Mouse (Mus musculus) cerebellum, adult 2 months (tissue): ENCODE data around the gene Hipk3. TPM values are rescaled to one million over a fixed set of nuclear protein-coding genes. Genes with fewer than 3 reads are reported as not detected.

ENCODE experiments used
- DNase-seq, 2 experiments: peaks; one replicate each; pipeline ENCODE4 v3.0.0; 2021
- H3K27ac ChIP-seq: fragments of 200-500 bp; 2 replicates; pipeline ENCODE4 v1.5.1; 2012; ENCODE audit warnings: low read length, control low read depth, inconsistent platforms; ENCODE audit not compliant: insufficient read depth
- H3K27me3 ChIP-seq: fragments of 200-500 bp; 2 replicates; pipeline ENCODE4 v1.6.1; 2012; ENCODE audit warnings: inconsistent platforms, mild to moderate bottlenecking, low read length, moderate library complexity; ENCODE audit not compliant: control insufficient read depth, insufficient read depth
- H3K4me1 ChIP-seq: fragments of 200-500 bp; 2 replicates; pipeline ENCODE4 v1.6.1; 2011; ENCODE audit warnings: low read length; ENCODE audit not compliant: control insufficient read depth, insufficient read depth
- H3K4me3 ChIP-seq: fragments of 200-500 bp; replicated peaks from 2 replicates; pipeline ENCODE3; 2011; ENCODE audit warnings: mild to moderate bottlenecking, low read depth, low read length, control low read depth; ENCODE audit not compliant: insufficient read depth
- CTCF ChIP-seq: fragments of 200-500 bp; IDR thresholded peaks from 2 replicates; pipeline ENCODE4 v1.5.1; 2011; ENCODE audit warnings: low read depth, mild to moderate bottlenecking, control low read depth, low read length, moderate library complexity, borderline replicate concordance; ENCODE audit not compliant: insufficient read depth
- POLR2A ChIP-seq: fragments of 200-500 bp; IDR thresholded peaks from 2 replicates; pipeline ENCODE4 v1.6.1; 2011; ENCODE audit warnings: low read length, control low read depth, borderline replicate concordance; ENCODE audit not compliant: insufficient read depth
- WGBS: fragments of 180-500 bp; shearing (Covaris S2); methylation state at CpG from one replicate; pipeline ENCODE4 v1.1.7; 2018; 5-methylcytosine and 5-hydroxymethylcytosine counted together
- polyA plus RNA-seq: library from polyadenylated mRNA; depleted of rRNA; stranded (reverse); fragments of >200 nt; gene quantifications from 2 replicates; pipeline ENCODE4 v1.2.3, GENCODE M21; 2012

Hipk3 gene
- polyA plus RNA-seq, 1 experiment, result 39.5 TPM

GRCm38 (mm10) chr2:104449191-104449590 lies 45.1 kb downstream of the Hipk3 start:
- Histone ChIP-seq H3K27ac (no peak overlapping the region), H3K4me3 (no peak overlapping the region), H3K4me1 (peaks cover 2% of the 10 kb centered on the region; the same call in 1 of the 2 replicates), H3K27me3 (no peaks in the 10 kb centered on the region)
- WGBS, result 85% methylated on average over 1 of the region's 1 CpGs
- DNase-seq, result no peak
- TF ChIP-seq CTCF (no peak), POLR2A (no peak)

DNA sequence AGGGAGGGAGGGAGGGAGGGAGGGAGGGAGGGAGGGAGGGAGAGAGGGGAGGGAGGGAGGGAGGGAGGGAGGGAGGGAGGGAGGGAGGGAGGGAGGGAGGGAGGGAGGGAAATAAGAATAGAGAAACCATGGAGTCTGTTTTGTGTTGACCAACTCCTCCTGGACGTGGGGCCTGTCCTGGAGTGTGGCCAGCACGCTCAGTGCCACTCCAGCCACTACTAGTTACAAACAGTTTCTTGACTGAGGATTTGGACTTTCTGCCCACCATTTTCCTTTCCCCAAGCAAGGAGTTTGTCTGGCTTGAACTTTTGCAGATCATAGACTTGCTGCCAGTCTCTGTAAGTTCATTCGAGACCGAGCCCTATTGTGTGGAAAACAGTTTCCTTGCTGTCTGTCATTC lies 46.0 kb downstream of the Hipk3 start:
- H3K27me3 ChIP-seq, result no peaks in the 10 kb centered on the region
- H3K4me1 ChIP-seq, result peaks cover 2% of the 10 kb centered on the region; the same call in 1 of the 2 replicates
- DNase-seq, result no peak
- WGBS, result 71% methylated on average over 4 of the region's 4 CpGs
- H3K4me3 ChIP-seq, result no peak overlapping the region
- H3K27ac ChIP-seq, result no peak overlapping the region
- TF ChIP-seq POLR2A, result no peak
- no peak for TF ChIP-seq CTCF

- Histone ChIP-seq H3K4me1 (peaks cover 2% of the 10 kb centered on the region; the same call in 1 of the 2 replicates), H3K4me3 (no peak overlapping the region), H3K27ac (no peak overlapping the region), H3K27me3 (no peaks in the 10 kb centered on the region)
- DNase-seq, result no peak
- no peak for TF ChIP-seq CTCF
- no peak for TF ChIP-seq POLR2A
- 49% methylated on average over 1 of the region's 1 CpGs for WGBS
These were observed 48.2 kb downstream of the Hipk3 start for GRCm38 (mm10) chr2:104446016-104446415.

DNA sequence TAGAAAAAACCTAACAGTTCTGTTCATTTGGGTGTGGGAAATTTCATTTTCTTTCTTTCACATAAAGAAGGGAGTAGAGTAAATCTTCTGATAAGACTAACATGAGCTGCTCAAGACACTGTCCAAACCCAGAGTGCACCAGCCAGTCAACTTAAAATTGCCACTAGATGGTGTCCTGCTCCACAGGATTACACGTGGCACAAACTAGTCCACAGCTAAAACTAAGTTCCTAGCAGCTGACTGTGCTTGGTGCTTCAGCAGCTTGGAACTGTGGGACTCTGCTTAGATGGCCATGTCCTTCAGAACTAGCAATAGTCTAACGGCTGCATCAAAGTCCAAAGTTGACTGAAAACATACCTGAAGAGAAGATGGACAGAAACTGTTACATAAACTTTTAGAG lies 49.5 kb downstream of the Hipk3 start:
- no peak overlapping the region for H3K27ac ChIP-seq
- DNase-seq, result peak; percentile 65 to 70
- 26% methylated on average over 2 of the region's 2 CpGs for WGBS
- no peak overlapping the region for H3K4me3 ChIP-seq
- peaks cover 2% of the 10 kb centered on the region; the same call in 1 of the 2 replicates for H3K4me1 ChIP-seq
- H3K27me3 ChIP-seq, result no peaks in the 10 kb centered on the region
- TF ChIP-seq CTCF, result peak; percentile 91
- TF ChIP-seq POLR2A, result no peak

DNA sequence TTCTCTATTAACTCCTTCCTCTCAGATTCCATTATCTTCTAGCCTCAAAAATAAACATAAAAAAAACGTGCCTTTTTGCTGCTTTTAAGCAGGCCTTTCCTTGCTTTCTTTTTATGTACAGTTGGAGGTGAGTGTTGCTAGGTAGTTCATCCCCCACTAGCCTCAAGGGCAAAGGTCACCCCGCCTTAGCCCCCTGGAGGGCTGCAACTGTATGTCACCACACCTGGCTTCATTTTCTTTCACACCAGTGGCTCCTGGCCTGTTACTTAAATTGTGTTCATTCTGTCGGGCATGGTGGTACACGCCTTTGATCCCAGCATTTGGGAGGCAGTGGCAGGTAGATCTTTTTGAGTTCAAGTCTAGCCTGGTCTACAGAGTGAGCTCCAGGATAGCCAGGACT lies 51.9 kb downstream of the Hipk3 start:
- WGBS, result 74% methylated on average over 4 of the region's 4 CpGs

GRCm38 (mm10) chr2:104436226-104436625 lies 58.0 kb downstream of the Hipk3 start:
- Histone ChIP-seq H3K27ac (no peak overlapping the region), H3K27me3 (no peaks in the 10 kb centered on the region), H3K4me3 (no peak overlapping the region), H3K4me1 (no peaks in the 10 kb centered on the region)
- no peak for DNase-seq
- 93% methylated on average over 3 of the region's 3 CpGs for WGBS
- TF ChIP-seq POLR2A, result no peak

More for the DNA sequence above, 51.9 kb downstream of the Hipk3 start:
- TF ChIP-seq POLR2A (no peak), CTCF (no peak)
- no peaks in the 10 kb centered on the region for H3K4me1 ChIP-seq
- no peak overlapping the region for H3K4me3 ChIP-seq
- H3K27ac ChIP-seq, result no peak overlapping the region
- DNase-seq, result no peak
- H3K27me3 ChIP-seq, result no peaks in the 10 kb centered on the region

GRCm38 (mm10) chr2:104431067-104431466 lies 63.2 kb downstream of the Hipk3 start:
- Histone ChIP-seq H3K27me3 (no peaks in the 10 kb centered on the region; the same call in 1 of the 2 replicates), H3K27ac (no peak overlapping the region), H3K4me1 (peaks cover 4% of the 10 kb centered on the region), H3K4me3 (no peak overlapping the region)
- TF ChIP-seq CTCF (no peak), POLR2A (no peak)
- WGBS, result 70% methylated on average over 6 of the region's 6 CpGs
- DNase-seq, result no peak

- TF ChIP-seq CTCF (no peak), POLR2A (no peak)
- no peak overlapping the region for H3K27ac ChIP-seq
- peaks cover 4% of the 10 kb centered on the region for H3K4me1 ChIP-seq
- H3K27me3 ChIP-seq, result no peaks in the 10 kb centered on the region; the same call in 1 of the 2 replicates
- DNase-seq, result peak in 1 of 2 experiments; percentile 48
- no peak overlapping the region for H3K4me3 ChIP-seq
- WGBS, result 8% methylated on average over 5 of the region's 5 CpGs
These were observed 63.7 kb downstream of the Hipk3 start for GRCm38 (mm10) chr2:104430566-104430965.
